Mouse (Mus musculus): ENCODE measurements around the gene Lcp2.

The Lcp2 gene

DNA sequence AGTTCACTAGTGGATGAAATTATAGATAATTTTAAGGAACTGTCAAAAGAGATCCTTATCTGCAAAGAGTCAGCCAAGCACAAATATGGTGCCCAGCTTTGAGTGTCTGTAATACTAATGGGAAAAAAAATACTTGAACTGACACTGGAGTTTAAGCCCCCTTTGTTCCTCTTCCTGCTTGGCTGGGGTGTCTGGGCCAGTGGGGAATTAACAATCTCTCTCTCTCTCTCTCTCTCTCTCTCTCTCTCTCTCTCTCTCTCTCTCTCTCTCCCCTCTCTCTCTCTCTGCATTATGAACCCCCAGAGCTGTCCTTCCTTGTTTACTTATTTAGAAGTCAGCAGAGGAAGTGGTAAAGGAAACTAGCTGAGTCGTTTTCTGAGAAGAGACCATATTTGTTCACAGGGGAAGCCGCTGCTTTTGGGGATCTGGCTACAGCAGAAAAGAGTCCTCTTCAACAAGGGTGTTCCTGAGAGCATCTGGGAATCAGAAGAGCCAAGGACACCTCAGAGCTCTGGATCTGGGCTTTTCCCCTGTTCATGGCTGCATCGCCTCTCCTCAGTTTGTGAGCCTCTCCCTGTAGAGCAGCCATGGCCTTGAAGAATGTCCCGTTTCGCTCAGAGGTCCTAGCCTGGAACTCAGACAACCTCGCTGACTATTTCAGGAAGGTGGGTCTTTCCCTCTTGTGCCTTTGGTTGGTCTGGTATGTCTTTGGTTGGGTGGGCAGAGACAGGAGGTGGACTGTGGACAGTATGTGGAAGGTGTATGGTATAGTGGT is at the start of gene Lcp2:
Gene Lcp2 (plus strand): TSS at position 154 of the 775 bp plus-strand sequence.
- DNase-seq: no peak

DNA sequence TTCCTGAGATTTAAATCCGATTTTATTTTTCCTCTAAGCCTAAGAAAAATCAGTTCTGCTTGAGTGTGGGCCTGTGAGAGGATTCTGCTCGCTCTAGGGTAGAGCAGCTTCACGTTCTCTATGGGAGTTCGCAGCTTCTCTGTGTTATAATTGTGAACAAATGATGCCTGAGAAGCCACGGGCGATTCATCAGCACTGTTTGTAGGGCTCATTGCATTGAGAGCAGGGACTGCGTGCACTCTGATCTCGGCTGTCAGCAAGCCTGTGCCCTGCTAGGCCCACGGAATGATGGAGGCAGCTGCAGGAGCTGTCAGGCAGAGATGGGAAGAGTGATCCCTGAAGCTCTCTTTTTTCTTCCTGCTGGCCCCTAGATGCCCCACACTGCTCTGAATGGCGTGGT is 48.5 kb upstream of the Lcp2 start:
- peak; percentile 72 for DNase-seq

DNA sequence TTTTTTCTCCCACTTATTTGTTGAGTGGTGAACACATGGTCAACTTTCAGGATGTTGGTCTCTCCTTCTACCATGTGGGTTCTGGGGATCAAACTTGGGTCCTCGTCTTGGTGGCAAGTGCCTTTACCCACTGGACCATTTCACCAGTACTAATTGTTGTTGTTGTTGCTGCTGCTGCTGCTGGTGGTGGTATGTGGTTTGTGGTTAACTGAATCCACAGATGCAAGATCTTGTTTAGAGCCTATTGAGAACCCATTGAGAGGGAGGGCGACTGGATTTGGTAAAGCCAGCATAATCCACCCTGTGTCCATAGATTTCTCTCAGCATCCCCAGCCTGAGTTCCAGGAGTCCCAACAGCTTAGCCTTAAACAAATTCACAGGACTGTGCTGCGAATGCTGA is 46.3 kb upstream of the Lcp2 start:
- peak; percentile 55 for DNase-seq

DNA sequence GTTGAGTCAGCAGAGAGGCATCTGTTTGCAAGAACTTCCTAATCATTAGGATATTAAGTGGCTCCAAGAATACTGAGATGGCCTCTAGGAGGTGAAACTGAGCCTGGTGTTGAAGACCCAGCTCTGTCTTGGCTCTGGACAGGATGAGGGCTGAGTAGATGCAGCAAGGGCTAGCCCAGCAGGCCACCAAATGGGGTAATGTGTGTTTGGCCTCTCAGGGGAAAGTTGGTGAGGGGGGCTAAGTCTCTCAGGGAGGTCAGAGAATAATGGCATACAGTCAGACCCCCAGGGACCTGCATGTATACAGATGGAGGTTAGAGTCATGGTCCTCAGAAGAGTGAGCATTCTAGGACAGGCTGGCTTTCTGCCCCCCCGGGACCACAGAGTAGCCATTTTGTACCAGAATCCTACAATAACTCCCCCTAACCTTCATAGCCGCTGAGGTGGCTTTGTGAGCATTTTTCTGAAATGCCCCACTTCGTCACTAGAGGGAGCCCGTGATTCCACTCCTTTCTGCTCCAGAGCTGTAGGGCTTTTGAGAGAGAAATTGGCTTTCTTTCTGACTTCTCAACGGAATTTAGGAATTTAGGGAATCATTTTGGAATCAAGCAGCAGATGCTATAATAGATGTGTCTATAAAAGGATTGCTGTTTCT is 44.7 kb upstream of the Lcp2 start:
- DNase-seq: peak; percentile 88

DNA sequence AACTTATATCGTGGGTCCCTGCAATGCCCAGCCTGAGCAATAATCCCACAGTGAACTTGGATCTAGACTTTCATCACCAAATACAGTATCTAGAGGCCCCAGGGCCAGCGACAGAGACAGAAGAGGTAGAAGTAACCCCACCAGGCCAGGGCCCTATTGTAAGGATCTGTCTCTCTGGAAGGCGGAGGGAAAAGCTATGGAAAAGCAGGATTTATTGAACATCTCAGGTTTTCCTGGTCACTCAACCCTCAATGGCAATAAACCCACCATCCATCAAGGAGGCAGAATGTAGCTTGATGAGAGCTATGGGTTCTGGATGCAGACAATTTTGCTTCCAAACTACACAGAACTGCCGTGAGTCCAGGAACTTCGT is 44.1 kb upstream of the Lcp2 start:
- peak; percentile 53 for DNase-seq

DNA sequence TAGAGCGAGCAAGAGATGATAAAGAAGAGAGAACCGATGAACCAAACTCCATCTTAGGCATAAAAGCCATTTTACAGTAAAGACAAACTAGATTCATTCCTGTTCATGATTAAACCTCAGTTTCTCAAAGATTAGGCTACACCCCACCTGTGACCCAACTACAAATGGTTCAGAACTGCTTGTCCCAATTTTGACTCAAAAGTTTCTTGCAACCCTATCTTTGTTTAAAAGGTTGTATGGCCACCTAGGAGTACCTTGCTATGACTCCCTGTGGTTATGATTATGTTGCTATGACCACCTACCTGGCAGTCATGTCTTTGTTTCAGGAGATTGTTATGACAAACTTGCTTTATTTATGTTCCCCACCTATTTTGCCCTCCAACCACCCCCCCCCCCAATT is 39.1 kb upstream of the Lcp2 start:
- no peak for DNase-seq

DNA sequence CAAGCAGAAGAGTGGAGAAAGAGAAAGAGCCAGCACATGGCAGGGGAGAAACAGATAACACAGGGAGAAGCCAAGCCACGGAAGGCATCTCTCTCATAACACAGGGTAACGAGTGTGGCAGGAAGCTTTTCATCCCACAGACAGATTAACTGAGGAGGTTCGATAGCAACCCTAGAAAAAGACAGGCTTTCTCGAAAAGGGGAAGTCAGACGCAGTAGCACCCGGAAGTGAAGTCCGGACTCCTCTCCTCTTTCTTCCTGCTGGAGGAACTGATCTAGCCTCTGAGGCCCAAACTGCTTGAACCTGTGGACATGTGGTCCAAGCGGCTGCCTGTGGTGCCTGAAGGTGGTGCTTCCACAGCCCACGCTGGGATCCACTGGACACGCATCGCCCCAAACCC is 38.5 kb upstream of the Lcp2 start:
- peak; percentile 92 for DNase-seq

DNA sequence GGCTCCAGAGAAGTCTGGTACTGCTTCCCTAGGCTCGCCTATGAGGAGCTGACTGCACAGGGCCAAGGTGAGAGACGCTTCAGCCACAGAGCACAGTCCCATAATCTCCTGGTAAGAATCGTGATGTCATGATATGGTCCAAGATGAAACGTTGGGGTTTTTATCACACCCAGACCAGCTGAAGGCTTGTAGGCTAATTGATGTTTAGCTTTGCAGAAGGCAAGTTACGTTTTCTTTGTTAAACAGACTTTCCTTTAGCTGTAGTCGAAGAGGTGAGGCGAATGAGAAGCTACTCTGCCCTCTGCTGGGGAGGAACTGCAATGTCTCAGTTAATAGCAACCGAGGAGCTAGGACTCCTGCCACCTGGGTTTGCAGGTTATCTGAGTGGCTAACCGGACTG is 38.0 kb upstream of the Lcp2 start:
- no peak for DNase-seq

DNA sequence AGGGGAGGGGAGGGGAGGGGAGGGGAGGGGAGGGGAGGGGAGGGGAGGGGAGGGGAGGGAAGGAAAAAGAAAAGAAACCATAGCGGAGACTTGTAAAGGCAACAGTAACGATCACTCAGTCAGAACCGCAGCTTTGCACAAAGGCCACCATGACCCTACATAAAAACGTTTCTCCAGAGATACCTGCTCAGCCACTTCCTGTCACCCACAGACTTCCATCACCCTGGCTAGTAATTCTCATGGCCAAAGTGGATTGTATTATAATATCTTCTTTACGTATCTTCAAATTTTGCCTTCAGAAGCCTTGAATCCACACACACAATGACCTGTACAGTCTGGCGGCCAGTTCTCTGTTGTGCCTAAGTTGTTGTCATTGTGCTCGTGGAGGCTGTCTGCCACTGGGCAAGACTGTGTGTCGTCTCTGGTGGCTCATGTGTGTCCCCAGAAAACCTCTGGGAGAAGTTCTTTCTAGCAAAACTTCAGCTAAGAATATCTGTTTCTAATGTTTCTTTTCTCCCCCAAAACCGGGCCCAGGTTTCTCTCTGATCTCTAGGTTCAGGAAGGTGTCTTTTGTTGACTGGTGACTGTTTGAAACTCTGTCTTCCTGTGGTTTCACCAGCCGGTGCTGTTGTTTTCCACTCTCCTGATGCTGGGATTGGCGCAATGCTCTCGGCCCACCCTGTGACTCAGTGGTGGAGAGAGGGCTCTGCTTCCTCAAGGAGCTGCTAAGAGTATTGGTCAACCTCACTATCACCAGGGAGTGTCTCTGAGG is 37.2 kb upstream of the Lcp2 start:
- DNase-seq: no peak

DNA sequence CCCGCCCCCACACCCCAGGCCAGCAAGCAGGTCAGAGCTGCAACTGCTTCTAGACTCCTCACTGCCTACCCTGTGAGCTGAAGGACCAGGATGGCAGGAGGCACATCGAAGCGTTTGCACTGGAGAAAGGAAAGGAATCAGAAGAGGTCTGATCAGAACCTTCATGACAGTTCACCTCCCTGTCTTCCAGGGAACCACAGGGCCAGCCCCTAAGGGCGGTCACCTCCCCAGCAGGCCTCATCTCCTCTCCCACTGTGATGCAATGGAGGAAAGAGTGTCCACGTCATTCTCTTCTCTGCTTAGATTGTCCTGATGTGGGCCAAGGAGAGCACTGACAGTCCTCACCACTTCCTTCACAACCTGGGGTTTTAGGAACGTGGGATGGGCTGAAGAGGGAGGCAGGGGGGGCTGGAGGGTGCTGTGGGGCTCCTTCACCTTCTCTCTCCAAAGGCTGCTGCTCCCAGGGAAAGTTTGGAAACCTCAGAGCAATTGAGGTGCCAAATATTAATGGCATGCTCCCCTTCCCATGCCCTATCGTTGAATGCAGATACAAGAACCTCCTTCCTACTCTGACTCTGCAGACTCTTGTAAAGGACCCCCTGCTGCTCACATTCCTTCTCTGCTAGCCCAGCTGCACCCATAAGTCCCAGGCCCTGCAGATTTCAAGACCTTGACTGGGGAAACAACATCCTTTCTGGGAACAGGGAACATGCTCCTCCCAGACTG is 36.4 kb upstream of the Lcp2 start:
- DNase-seq: peak; percentile 90

DNA sequence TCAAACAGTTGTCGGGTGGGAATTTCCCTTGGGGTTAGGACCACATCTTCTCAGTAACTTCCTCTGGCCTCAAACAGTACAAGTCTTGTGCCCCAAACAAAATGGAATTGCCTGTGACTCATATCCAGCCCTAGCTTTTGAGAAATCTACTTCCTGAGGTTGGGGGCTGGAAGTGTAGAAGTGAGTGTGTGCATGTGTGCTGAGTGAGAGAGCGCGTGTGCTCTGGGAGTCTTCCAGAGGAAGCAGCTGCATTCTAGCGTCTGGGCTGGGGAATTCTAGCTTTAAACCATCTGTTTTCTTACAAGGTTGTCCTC is 35.9 kb upstream of the Lcp2 start:
- peak; percentile 98 for DNase-seq

DNA sequence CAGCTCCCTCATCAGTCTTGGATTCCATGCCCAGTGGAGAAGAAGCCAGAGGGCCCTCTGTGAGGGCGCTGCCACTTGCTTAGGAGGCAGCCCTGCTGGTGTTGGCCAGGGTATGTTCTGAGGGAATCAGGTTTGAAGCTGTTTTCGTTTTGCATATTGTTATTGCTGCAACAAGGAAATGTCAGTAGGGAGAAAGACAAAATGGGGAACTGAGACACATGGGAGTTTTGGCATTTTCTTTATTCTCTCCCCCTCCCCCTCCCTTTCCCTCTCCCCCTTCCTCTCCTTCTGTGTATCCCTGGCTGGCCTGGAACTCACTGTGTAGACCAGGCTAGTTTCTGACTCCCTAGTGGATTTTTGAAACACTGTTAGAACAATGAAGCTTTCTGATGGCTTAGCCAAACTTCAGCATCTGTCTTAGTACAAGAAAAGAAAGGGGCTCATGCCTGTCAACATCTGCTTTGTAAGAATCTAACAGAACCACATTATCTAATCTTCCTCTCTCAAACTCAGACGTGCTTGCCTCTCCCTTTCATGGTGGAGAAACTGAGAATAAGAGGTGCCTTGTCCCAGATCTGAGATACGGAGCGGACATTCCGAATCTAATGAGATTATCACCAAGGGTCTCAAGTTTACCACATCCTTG is 34.6 kb upstream of the Lcp2 start:
- peak; percentile 79 for DNase-seq

DNA sequence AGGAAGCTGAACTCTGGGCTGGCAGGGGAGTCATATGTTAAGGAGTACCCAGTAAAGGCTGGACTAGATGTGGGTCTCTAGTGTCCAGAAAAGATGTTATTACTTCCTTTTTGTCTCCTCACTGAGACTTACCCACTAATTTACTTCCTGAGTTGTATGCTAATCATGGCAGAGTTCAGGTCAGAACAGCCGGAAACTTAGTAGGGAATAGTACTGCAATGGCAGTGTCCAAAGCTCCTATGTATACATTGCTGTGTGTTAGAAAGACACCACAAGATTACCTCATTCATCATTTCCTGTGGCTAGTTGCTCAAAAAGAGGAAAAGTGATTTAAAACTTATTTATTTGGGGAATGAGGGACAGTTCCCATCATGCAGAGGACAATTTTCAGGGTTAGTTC is 21.6 kb upstream of the Lcp2 start:
- no peak for DNase-seq

DNA sequence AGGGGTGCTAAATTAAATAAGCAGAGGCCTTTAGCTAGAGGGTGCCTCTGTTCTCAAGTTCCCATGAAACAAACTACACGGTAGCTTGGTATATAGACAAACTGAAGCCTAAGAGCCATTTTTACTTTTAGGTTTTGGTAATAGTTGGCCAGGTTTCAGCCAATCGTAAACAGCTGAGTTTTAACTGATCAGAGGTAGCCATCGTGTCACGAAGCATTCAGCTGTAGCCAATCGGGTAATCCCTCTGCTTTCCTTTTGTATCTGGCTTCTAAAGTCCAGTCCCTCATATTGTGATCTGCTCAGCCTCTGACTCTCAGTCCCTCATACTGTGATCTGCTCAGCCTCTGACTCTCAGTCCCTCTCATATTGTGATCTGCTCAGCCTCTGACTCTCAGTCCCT is 17.1 kb upstream of the Lcp2 start:
- DNase-seq: peak; percentile 1

DNA sequence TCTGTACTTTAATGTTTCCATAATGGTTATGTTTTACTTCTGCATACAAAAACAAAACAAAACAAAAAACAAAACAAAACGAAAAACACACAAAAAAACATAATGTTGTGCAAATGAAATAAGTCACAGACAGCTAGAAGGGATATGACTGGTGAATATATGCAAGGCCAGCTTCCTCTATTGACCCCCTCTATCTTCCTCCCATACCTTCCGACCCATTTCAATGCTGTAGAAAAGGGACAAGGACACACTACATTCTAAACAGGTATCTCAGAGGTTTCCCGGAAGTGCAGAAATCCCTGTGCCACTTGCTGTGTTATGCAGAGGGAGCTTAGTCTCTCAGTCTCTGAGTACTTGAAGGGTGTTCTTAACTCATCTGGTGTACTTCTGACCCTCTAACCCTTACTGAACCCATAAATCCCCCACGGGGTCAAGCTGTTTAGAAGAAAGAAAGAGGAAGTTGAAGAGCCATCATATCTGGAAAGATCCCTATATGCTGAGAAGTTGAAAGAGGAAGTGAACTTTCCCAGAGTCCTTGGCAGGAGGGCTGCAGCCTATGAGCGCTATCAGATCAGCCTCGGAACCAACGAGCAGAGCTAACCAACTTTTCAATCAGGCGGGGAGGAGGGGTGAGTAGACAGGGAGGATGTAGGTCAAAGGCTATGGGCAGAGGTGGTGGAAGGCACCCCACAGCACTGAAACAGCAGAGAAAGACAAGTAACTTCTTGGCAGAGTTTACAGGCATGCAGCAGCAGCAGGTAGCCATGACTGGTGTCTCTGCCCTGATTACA is 15.5 kb upstream of the Lcp2 start:
- DNase-seq: peak; percentile 97

DNA sequence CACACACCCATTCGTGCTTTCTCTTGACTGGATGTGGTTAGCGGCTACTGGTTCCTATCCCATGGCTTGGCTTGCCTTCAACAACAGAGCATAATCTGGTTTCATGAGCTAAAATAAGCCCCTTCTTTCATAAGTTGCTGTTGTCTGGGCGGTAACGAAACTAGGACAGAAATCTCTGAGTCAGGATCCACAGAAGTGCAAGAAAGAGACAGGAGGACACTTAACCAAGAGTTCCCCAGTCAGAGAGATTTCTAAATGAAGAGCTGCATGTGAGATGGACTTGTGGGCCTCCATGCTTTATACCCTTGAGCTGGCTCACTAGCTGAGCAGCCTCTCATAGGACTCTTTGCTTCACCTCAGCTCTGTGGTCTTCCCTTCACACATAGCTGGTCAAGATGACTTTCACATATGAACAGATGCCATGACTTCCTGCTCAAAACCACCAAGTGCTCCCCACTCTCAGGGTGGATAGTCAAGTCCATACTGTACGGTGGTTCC is 12.7 kb upstream of the Lcp2 start:
- peak; percentile 95 for DNase-seq

DNA sequence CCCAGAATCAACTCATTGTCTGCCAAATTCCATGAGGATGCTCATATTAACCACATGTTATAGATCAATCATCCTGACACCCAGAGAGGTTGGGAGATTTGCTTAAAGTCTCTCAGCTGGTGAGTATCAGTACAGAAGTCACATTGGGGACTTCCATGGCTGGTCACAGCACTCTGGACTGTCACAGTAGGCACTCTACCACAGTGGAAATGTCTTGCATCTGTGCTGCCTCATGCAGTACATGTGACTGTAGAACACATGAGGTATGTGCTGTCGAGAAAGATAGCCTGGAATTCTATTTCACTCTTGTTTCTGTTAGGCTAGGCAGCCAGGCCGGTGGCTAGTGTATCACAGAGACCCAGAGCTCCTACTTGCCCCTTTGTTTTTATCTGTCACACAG is 11.9 kb upstream of the Lcp2 start:
- DNase-seq: peak; percentile 59

DNA sequence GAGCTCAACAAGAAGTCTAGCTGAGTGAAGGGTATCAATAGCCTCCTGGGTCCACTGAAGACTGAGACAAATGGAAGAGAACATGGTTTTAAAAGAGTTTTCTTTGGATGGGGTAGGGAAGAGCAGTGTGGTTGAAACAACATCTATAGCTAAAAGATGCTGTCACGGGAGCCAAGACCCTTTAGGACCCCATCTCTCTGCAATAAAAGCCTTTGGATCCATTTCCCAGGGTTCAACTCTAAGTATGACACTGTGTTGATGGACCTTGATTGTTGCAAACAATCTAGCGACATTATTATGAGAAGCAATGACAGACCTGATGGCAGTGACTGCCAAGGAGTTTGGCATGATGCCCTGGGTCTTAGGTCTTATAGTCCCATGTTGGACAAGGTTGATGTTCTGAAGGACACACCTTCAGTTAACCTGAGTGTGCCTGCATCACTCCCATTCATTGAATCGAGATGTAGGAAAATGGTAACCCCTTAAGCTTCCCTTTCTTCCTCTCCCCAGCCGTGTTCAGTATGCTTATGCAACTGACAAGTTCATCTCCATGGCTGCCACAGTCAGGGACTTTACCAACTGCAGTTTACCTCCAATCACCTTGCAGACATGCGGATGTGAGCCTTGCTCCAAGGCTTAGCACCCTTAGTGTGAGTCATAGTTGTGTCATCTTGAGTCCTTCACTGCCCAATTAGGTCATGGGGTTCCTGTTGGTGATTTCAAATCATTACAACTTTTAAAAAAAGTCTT is 10.6 kb upstream of the Lcp2 start:
- peak; percentile 70 for DNase-seq

DNA sequence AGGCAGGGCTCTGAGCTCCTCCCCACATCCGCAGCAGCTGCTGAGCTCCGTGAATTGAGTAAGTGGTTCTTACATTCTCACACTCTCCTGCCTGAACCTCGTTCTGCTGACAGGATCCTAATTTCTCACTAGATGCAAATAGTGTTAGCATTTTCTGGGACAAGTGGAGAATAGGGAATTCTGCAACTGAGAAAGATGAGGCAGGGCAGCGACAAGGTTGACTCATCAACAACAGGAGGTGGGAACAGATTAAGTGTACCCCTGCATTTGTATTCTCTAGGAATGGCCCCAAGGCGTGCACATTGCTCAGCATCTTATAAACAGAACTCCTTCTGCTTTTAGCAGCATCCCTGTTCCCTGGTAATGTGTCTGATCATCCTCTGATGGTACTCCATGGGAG is 6.7 kb upstream of the Lcp2 start:
- no peak for DNase-seq

DNA sequence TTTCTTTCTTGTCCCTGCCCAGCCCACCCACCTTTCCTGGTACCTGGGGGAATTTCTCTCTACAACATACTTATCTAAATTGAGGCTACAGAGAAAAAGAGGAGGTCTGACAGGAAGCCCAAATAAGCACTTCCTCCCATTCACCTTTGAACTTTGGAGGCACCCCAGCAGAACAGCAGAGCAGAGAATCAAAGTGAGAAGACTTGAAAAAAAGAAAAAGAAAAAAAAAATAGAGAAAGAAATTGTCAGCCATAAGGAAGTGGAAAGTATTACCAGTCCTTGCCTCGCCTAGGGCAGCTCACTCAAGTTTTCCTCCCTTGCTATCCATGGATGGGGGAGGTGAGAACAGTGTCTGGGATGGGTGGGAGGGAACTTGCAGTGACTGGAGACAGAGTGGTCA is 3.9 kb upstream of the Lcp2 start:
- DNase-seq: no peak

DNA sequence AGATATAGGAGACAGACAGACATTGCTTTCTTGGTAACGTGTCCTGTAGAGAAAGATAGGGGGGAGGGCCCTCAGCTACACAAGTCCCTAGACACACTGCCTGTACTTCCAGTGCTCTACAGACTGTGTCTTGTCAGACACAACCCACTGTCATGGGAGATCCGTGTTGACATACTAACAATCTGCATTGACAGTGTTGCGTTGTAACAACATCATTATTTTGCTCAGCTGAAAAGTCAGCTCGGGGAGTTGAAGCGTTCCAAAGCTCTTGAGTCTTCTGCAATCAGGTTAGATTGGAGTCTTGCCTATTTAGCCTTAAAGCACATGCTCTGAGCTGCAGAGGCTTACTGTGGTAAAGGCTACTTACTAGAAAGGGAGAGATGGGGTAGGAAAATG is 820 bp downstream of the Lcp2 start:
- DNase-seq: no peak

All from heart, adult 11 months (tissue).